In genomic region chr4:149696189-149696971, GRCm38 (mm10) we compare ENCODE assay signal across 9 mouse cellular contexts. TPM values are rescaled to one million over a fixed set of nuclear protein-coding genes. Genes with fewer than 3 reads are reported as not detected.
A peak's percentile ranks its signal among the peaks of the same experiment; 100 is the strongest.
DNase-seq lines count a peak whose midpoint lies in the region; ATAC-seq and TF ChIP-seq lines count a peak whose summit lies in the region.
"Had no signal": no experiment of that assay in that cellular context is flagged by ENCODE, and none has a peak within 500 bp of the region (broad histone marks: within the 10 kb centered on the region; RNA-seq: fewer than 3 reads in every experiment).

No protein-coding gene starts in this region.

- H3K4me2 ChIP-seq in liver, embryonic 14.5 days (ENCODE audit: low read depth) = peak overlapping the region; percentile 70

- TF ChIP-seq CTCF in liver, embryonic 14.5 days (IDR thresholded peaks at IDR 0.05; ENCODE audit: low read depth) = peak; percentile 30; the same call in 1 of the 2 replicates

- peak overlapping the region; percentile 18 to 33; a peak in 3 of 4 replicates for H3K4me3 ChIP-seq in liver, embryonic 14.5 days (ENCODE audit: insufficient read depth in 1 of 2, low read depth in 2 of 2, low read length in 2 of 2)
- H3K4me3 ChIP-seq: erythroblast, embryonic 14.5 days had no signal

- H3K27ac ChIP-seq in liver, embryonic 14.5 days = no peak overlapping the region

- TF ChIP-seq EP300 in liver, embryonic 14.5 days (IDR thresholded peaks at IDR 0.05; ENCODE audit: low read depth) = no peak

- H3K27me3 ChIP-seq in liver, embryonic 14.5 days (ENCODE audit: control insufficient read depth, insufficient read depth, low read length) = no peaks in the 10 kb centered on the region

- H3K36me3 ChIP-seq in liver, embryonic 14.5 days (replicated peaks; ENCODE audit: control insufficient read depth, insufficient read depth, low read depth) = no peaks in the 10 kb centered on the region

- H3K4me1 ChIP-seq in liver, embryonic 14.5 days (replicated peaks; ENCODE audit: control insufficient read depth in 2 of 2, insufficient read depth in 2 of 2, low read length in 1 of 2) = peaks cover 8 to 15% of the 10 kb centered on the region in 2 experiments

- 10% methylated on average over 16 of the region's 16 CpGs for WGBS in liver, embryonic 14.5 days (ENCODE audit: insufficient replicate concordance)

- DNase-seq in adrenal gland, postnatal 10 days = peak; percentile 29
- DNase-seq in adrenal gland, adult 2 months = no peak
- DNase-seq in induced T-regulatory cell, adult 2 months (ENCODE audit: low read depth) = peak; percentile 80
- DNase-seq in liver, embryonic 14.5 days (ENCODE audit: low read depth in 3 of 3, low spot score in 3 of 3) = no peak
- peak; percentile 52 to 58 for DNase-seq in spleen, adult 18-20 months
- no peak for DNase-seq in right cerebral cortex, adult 18-20 months

- no peak overlapping the region; the same call in 1 of the 2 replicates for H3K9ac ChIP-seq in liver, embryonic 14.5 days (replicated peaks)

- H3K9me3 ChIP-seq in liver, embryonic 14.5 days (ENCODE audit: control insufficient read depth, low read length) = no peaks in the 10 kb centered on the region

- peak; percentile 36 for ATAC-seq in CD4-positive, CD25-positive, alpha-beta regulatory T cell, adult 4 months
- peak; percentile 9; the same call in 1 of the 2 replicates for ATAC-seq in liver, embryonic 14.5 days (ENCODE audit: insufficient read depth)
- ATAC-seq in cerebellum, adult (ENCODE audit: insufficient number of reproducible peaks, low FRiP score, low TSS enrichment) = no peak

RNA-seq across cellular contexts. Expression of gene Pik3cd, which starts 6.0 kb away (rescaled TPM):
- total RNA-seq in adrenal gland, postnatal 10 days (2021) = 10 to 100 TPM in 1 of 2 experiments, 1 to 10 TPM in 1; 7.5 to 12.1 TPM
- 1 to 10 TPM; 6.1 to 6.2 TPM for total RNA-seq in adrenal gland, adult 2 months (2021)
- polyA plus RNA-seq in adrenal gland, adult 2 months (2012; rRNA removed) = 4.2 and 5.0 TPM in 2 replicates
- 100 to 1,000 TPM; 102 to 179 TPM for polyA plus RNA-seq in CD4-positive, CD25-positive, alpha-beta regulatory T cell, adult 4 months (2017; shearing (Covaris generic))
- 3.9 and 4.0 TPM in 2 replicates for polyA plus RNA-seq in liver, embryonic 14.5 days (2012; rRNA removed)
- polyA plus RNA-seq in liver, embryonic 14.5 days (2014; fragmentation: Nextera tagmentation; extraction: Ambion mirVana) = 4.3 and 5.7 TPM in 2 replicates

RNA-seq across cellular contexts. Expression of gene Tmem201, which starts 41.5 kb away (rescaled TPM):
- total RNA-seq in adrenal gland, postnatal 10 days (2021) = 10 to 100 TPM; 35.0 to 43.6 TPM
- total RNA-seq in adrenal gland, adult 2 months (2021) = 10 to 100 TPM; 30.0 to 31.0 TPM
- polyA plus RNA-seq in adrenal gland, adult 2 months (2012; rRNA removed) = 85.3 and 95.4 TPM in 2 replicates
- 1 to 10 TPM; 4.6 to 7.8 TPM for polyA plus RNA-seq in CD4-positive, CD25-positive, alpha-beta regulatory T cell, adult 4 months (2017; shearing (Covaris generic))
- 7.2 and 8.6 TPM in 2 replicates for polyA plus RNA-seq in liver, embryonic 14.5 days (2012; rRNA removed)
- 3.5 and 4.1 TPM in 2 replicates for polyA plus RNA-seq in liver, embryonic 14.5 days (2014; fragmentation: Nextera tagmentation; extraction: Ambion mirVana)

Comparison
In these comparisons a context has a peak if more than half of its experiments do, and no peak if none do; other contexts are left out.
1. DNase-seq: peak in adrenal gland, postnatal 10 days (single experiment), induced T-regulatory cell, adult 2 months (single experiment) and spleen, adult 18-20 months (2 of 2); none in adrenal gland, adult 2 months (single experiment), liver, embryonic 14.5 days (0 of 3) and right cerebral cortex, adult 18-20 months (single experiment).
2. RNA of gene Pik3cd, which starts 6.0 kb away (polyA plus RNA-seq): 102 to 179 TPM in CD4-positive, CD25-positive, alpha-beta regulatory T cell, adult 4 months; 3.9 to 5.7 TPM in liver, embryonic 14.5 days and 4.2 to 5.0 TPM in adrenal gland, adult 2 months; every median in the first group is over 10 times any median in the second.